ENCODE assay signal across 14 mouse cellular contexts in genomic region chr12:117282659-117283058, GRCm38 (mm10).
"Had no signal": no experiment of that assay in that cellular context is flagged by ENCODE, and none has a peak within 500 bp of the region (broad histone marks: within the 10 kb centered on the region; RNA-seq: fewer than 3 reads in every experiment).

No protein-coding gene starts in this region.

- DNase-seq: kidney, adult 2 months; kidney, postnatal 14 days; layer of hippocampus, adult 9-11 months; layer of hippocampus, postnatal 36 days; liver; liver, embryonic 13.5 days; lung, adult 18-20 months; right cerebral cortex, postnatal 4 days; spleen, adult 18-20 months; thymus, adult 18-20 months; thymus, postnatal 14 days had no signal

- H3K4me2 ChIP-seq: kidney, embryonic 15.5 days; limb, embryonic 12.5 days; liver, embryonic 13.5 days had no signal

- H3K4me1 ChIP-seq: kidney, embryonic 15.5 days; liver, embryonic 13.5 days had no signal

- H3K9ac ChIP-seq: kidney, embryonic 15.5 days; limb, embryonic 12.5 days; liver, embryonic 13.5 days had no signal

- H3K4me3 ChIP-seq: kidney, embryonic 15.5 days; limb, embryonic 12.5 days; liver, embryonic 13.5 days had no signal

- H3K9me3 ChIP-seq: kidney, embryonic 15.5 days; limb, embryonic 12.5 days; liver, embryonic 13.5 days had no signal

- H3K27me3 ChIP-seq: kidney, embryonic 15.5 days; liver, embryonic 13.5 days had no signal

- ATAC-seq: intestine, embryonic 16.5 days had no signal

- H3K36me3 ChIP-seq: kidney, embryonic 15.5 days; limb, embryonic 12.5 days; liver, embryonic 13.5 days had no signal

- H3K27ac ChIP-seq: kidney, embryonic 15.5 days; limb, embryonic 12.5 days; liver, embryonic 13.5 days had no signal
